Mouse (Mus musculus) right cerebral cortex, postnatal 4 days (tissue): Measurements from ENCODE around the gene Scfd2.

Experiments
- DNase-seq: peaks from one replicate; pipeline ENCODE4 v3.0.0-alpha.2; 2022

Gene Scfd2

DNA sequence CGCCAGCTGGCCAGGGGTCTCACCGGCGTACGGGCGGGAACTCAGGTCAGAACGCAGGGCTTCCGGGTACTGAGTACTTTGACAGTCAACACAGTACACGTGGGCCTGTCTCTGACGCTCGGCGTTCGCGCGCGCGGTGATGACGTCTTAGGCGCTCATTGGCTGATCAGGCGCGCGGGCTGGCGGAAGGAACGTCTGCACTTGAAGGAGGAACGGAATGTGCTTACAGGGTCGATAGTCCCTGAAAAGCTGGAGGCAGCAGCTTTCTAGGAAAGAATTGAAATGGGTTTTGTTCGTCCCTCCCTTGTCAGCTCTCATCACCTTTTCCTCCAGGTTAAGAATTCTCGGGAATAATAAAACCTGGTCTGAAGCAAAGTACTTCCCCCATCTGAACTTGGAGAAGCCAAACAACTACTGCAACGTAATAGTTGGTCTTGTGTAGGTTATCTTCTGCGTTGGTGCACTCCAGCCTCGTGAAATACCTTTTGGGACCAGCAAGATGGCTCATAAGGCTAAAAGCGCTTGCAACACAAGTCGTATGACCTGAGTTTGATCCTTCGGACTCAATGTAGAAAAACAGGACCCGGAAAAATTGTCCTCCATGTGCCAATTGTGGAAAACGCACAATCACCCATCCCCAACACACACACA, at the start of gene Scfd2:
Gene Scfd2 (minus strand): TSS at position 130 of the 651 bp plus-strand sequence.
- peak; percentile 99 for DNase-seq

DNA sequence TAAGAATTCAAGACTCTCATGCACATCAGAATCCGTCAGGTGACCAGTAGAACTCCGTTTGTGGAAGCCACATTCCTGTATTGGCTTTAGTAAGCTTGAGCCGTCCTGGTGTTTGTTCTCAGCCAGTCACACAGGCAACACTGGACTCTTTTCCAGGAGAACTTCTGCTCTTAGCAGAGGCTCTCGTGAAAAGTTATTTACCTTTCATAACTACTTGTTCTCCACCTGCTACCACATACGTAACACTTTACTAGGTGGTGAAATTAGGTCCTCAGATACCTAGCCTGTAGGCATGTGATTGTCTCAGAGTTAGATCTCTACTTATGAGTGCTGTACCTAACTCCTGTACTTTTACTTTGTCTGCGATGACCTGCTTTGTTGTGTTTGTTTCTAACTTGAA, 40.2 kb upstream of the Scfd2 start:
- DNase-seq = no peak

DNA sequence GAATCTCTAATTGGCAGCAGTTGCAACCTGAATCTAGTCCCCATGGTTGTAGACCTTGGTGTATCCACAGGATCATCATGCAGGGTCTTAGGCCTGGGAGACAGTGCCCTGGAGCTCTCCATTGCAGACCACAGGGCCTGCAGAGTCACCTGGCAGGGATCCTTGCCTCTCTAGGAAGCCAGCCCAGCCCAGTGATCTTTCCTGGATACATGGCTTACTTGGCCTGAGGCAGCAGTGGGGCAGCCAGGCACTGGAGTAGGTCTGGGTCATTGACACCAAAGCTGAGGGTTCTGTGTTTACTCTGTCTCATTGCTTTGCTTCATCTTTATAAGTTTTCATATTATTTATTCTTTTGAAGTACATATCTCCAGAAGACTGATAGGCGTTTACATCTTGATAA, 29.6 kb upstream of the Scfd2 start:
- no peak for DNase-seq

DNA sequence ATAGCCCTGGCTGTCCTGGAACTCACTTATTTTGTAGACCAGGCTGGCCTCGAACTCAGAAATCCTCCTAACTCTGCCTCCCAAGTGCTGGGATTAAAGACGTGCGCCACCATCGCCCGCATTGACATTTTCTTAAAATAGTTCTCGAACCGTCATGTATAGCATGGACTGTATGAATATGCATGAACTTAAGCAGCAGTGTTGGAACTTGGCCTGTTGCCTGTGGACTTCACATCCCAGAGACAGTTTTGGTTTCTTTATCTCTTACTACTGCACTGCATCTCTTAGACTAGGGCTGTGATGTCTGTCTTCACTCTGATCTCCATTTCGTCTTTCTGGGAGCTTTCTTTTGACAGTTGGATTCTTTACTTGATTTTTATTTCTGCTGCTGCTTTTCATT, 18.0 kb upstream of the Scfd2 start:
- DNase-seq = no peak

DNA sequence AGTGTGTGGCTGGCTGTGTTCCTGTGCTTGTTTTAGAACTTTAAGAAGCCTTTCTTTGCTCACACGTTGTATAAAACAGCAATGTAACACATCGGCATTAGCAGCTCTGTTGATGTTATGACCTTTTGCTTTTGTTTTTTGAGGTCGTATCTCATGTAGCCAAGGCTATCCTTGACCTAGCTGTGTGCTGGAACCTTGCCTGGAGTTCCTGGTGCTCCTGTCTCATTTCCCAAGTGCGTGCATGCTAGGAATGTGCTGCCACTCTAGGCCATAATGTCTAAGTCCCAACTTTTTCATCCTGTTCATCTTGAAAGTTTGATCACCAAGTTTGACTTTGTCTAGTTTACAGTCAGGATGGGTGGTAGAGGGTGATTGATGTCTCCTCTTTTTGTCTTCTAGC, 14.0 kb upstream of the Scfd2 start:
- no peak for DNase-seq

DNA sequence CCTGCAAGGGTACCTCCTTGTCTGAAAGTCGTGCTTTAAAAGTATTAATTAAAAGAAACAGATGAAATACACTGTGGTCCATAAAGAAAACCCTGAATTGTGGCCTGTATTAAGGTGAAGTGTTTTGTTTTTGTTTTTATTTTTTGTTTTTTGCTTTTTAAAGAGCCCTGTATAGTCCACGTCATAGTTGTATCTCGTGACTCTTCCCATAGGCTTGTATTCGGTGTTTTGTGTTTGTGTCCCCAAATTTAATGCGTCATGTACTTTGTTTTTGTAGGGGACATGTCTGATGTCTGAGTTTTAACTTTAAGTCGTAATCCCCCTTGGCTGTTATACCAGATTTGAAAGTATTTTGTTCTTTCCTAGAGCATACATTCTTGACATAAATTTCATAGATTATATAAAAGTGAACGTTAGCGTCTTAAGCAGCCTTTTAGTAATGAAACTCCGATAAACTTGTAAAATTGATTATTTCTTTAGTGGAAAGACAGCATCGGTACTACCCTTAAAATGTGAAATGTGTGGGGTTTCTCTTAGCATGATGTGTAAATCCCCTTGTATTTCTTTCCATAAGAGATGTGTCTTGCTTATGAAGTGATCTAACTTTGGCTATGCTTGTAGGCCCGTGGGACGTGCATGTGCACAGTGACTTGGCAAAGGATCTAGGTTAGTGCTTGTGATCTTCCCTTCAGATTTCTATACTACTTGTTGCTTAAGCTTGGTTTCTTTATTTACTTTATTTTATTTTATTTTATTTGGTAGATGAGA, 4.8 kb upstream of the Scfd2 start:
- no peak for DNase-seq

DNA sequence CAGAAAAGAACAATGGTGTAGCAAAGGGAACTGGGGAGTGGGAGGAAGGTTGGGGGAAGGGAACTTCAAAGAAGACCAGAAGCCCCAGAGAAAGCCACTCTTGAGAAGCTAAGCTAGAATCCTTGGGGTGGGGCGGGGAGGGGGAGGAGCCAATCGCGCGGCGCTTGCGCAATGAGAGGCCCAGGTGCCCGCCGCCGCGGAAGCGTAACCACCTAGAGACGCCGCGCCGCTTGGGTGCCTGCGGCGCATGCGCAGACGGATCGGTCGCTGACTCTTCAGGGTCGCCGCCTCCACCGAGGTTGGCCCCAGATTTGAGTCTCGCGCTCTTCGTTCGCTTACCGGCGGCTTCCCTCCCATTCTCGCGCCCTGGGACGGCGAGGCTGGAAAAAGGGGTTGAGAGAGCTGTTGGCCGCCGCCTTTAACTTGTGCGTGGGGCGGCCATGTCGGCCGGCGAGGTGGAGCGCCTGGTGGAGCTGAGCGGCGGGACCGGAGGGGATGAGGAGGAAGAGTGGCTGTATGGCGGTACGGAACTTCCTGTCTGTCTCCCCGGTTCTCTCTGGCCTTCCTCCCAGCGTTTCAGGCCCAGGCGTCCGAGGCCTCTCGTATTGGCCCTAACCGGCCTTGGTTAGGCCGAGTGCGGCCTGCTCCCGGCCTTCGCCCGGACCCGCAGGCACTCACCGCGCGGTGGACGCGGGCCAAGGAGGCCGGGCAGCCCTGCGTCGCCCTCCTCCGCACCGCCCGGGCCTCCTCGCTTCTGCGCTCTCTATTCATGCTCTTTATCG, 3.9 kb upstream of the Scfd2 start, which contains the start of gene Fip1l1:
Gene Fip1l1 (plus strand): TSS at position 210 of the 782 bp plus-strand sequence.
- DNase-seq = peak; percentile 96

DNA sequence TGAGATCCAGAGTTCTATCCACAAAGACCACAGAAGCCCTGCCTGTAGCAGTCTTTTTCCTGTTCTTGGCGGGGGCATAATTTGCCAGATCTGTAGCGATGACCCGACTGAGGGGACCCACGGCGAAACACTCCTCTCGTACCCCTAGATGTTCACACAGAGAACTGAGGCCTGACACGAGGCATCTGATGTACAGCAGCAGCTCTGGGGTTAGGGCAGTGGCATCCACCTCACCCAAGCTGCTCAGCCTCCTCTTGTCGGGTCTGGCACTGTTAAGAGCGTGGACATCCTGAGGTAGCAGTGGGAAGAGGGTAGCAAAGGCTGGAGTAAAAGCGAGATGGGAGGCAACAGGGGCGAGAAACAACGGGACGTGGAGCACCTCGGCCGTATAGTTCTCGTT, 774 bp downstream of the Scfd2 start:
- DNase-seq = no peak

DNA sequence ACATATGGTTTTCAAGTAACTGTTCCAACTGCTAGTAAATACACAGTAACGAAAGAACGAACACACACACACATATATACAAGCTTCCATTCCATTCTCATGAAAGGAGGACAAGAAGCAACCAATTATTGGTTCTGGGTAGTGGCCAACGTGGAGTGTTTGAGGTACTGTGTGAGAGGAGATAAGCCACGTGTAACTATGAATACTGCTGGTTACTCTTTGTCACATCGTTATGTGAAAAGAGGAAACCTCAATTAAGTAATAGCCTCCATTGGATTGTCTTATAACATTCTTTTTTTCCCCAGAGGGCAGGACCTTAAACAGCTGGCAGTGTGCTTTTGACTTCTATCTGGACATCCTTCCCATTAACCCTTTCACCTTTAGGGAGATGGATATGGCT, 4.5 kb downstream of the Scfd2 start:
- DNase-seq = no peak

DNA sequence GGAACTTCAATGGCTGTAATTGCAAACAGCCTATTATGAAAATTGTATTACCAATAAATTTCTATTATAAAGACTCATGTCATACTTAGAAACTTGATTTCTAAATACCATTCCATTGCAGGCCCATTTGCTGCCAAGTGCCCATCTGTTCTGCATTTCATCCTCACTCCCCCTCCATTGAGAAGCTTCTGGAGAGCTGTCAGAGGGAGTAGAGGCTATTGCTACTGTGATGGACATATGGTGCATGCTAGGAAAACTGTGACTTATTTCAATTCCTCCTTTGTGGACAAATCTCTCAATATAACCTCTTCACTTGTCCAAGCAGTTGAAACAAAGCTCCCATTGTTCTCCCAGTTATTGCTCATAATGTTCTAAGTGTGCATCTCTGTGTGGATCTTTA, 19.9 kb downstream of the Scfd2 start:
- DNase-seq = no peak

DNA sequence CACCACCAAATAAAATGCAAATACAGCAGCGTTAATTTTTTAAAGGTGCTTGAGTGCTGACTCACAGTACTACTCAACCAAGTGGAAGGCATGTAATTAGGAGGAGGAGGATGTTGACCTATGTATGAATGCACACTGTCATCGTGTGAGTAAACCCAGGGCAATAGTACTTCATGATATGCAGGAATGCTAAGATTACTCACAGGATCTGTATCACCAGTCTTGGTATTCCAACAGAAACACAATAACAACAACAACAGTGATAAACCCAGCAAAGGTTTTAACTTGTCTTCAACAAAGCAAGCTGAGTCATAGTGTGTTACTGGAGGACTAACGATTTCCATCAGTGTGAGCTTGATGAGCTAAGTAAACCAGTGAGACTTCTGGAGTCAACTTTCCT, 38.9 kb downstream of the Scfd2 start:
- no peak for DNase-seq

DNA sequence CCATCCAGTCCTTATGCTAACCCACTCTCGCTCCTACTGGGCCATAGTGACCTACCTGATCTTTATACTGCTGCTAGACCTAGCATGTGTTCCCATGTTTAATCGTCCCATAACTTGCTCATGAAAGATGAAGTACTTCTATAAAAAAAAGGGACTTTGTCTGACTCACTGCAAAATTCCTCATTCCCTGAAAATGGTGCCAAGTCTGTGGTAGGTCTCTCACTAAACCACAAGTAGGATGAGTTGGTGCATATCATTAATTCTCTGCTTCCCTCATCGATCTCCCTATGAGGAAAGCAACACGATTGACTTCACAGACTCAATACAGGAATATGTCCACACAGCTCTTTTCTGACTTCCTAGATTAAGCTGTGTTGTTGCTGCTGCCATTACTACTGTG, 46.9 kb downstream of the Scfd2 start:
- DNase-seq = no peak

DNA sequence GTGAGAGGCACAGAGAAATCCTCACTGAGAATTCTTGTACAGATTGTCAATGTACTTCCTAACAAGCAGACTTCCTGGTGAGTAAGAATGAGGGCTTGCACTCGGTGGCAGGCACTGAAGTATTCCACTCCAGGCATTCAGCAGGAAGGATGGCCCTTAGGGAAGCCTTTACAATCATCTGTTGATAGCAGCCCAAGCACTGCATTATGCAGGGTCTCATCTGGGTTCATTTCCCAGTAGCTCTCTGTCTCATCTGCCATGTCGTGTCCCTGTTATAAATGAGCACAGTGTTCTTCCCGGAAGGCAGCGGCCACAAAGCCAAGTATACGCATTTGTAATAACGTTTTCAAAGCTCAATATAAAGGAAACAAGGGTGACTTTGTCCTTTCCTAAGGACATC, 48.9 kb downstream of the Scfd2 start:
- DNase-seq = no peak

DNA sequence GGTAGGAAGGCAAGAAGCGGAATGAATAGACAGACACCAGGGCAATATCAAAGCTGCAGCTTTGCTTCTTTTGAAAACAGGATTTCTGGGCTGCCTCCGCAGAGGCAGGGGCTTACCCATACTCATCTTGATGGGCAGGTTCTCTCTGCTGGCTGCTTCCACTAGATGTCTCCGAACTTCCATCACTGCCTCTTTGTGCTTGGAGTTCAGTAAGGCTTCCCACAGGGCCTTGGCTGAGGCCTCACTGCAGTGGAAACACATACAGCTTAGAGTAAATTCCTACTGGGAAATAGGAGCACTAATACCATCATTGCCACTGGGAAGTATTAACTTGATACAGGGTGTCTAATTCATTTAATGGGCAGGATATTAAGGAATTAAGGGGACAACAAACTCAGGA, 49.5 kb downstream of the Scfd2 start:
- no peak for DNase-seq

DNA sequence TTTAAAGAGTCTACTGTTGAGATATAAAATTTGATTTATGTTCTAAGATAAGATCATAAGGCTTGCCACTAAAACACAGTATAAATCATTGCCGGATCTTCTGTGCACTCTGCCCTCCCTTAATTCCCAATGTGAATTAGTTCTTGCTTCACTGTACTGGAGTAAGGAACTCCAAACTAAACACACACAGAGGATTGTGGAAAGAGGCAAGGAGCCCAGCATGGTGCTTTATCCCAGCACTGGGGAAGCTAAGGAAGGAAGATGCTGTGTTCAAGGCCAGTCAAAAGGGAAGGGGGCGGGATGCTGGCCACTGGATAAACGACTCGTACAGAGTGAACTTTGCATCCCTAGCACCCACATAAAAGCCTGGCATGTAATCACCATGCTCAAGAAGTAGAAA, 51.1 kb downstream of the Scfd2 start:
- DNase-seq = no peak

DNA sequence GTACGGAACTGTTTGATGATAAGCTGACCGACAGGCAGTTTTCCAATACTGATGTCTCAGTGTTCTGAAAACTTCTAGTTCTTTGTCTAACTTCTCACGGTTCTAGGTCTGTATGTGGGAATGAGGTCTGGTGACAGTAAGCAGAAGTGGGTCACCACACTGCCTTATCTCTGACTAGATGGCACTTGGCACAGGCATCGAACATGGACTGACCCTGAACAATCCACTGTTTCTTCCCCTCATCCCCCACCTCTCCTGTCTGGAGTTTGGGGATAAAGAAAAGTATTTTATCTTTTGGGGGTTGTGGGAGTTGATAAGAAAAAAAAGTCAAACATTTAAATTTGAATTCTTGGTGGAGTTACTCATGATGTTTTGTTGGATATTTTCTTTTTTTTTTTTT, 51.6 kb downstream of the Scfd2 start:
- no peak for DNase-seq

DNA sequence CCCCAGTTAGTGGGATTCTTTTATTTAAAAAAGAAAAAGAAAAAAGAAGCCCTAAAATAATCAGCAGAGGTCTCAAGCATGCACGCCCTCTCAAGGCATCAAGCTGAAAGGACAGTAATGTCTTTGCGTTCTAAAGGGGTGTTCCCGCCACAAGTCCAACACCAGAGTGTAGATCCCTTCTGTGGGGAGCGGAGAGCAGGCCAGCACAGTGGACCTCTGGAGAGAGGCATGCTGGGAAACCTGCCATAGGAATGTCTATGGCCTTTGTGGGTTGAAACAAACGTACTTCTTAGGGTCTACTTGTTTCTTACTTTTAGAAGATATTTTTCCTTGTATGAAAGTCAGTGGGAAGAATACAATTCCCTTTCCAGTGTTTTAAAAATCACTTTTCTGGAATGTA, 52.4 kb downstream of the Scfd2 start:
- no peak for DNase-seq

DNA sequence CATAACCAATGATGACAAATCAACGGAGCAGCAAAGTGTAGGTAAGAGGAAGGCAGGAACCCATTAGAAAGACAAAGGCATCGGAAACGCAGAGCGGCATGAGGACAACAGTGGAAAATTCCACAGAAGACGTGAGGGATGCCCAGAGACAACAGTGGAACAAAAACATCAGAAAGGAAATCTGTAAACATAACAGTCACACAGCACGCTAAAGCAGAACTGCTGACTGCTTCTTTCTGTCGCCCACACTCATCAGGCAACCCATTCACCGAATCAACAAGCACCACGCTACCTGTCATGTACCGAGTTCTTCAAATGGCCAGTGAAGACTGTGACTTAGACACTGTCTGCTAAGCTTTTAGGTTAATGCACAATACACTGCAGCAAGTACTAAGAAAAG, 55.0 kb downstream of the Scfd2 start:
- no peak for DNase-seq

DNA sequence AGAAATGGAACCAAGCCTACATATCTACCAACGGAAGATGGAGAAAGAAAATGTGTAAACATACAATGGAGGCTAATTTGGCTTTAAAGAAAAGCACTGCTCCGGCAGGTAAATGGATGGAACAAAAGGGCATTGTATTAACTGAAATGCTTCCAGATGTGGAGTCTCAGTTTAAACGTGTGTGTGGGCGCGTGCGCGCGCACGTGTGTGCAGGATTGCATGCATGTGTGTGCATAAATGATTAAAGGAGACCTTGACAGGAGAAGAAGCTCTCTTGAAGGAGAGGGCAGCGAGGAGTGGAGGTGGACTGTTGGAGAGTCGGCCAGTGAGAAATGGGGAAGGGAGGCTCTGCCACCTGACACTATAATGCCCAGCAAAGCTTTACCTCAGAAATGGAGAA, 58.4 kb downstream of the Scfd2 start:
- no peak for DNase-seq

DNA sequence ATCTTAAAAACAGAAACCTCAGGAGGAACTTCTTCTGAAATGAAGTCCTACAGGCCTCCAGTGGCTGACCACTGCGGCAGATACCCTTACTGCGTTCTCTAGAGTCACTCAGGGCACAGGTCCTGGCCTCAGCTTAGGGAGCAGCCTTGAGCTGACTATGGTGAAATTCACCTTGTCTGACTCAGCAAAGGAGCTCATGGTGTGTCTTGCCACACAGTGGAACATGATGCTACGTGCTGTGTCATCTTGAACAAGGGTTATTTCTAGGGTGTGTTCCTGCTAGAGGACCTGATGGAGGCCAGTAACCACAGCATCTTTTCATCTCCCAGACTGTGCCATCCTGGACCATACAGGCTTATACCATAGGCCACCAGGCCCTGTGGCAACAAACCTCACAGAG, 60.7 kb downstream of the Scfd2 start:
- no peak for DNase-seq

DNA sequence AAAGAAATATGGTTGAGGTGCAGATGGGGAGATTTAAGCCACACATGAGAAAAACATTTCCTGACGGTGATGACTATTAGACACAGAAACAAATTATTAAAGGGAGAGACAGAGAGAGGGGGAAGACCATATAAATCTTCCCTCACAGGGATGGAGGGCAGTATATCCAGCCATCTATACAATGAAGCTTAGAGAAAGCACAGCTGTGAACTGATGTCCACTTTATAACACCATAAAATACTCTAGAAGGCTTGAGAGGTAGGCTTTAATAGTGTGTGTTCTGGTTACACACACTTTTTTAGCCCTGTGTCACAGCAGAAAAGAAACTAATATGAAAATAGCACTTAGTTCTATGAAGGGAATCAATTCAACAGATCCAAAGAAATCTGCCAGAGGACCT, 61.9 kb downstream of the Scfd2 start:
- no peak for DNase-seq

DNA sequence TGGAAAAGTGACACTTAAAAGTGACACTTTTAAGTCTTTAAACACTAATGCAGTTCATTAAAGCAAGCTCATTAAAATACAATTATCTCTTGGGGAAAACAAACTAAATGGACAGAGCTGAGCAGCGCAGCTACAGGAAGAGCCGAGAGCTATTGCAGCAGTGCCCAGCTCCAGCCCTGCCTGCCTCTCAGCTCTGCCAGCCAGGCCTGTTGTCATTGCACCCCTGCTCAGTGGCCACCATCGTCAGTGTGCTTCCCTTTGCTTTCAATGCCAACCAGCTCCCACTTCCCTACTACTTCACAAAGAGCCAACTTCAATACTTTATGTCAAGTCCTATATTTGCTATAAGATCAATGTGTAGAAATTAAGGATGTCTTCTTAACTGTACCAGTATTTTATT, 63.8 kb downstream of the Scfd2 start:
- no peak for DNase-seq

DNA sequence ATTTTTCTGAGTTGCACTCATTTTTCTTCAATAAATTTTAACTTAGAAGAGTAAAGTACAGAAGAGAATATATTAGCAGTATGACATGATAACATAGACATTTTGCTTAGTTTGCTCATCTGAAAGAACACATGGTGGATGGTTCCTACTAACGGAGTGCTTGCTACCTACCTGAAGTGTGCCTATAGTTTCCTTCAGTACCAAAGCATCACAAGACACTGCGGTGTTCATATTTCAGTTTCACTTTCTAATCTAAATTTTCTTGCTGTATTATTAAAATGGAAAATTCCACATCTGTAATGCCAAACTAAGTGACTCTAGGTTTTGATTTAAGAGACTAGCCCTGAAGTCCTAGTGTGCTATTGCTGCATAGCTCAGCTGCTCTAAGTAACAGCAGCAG, 74.8 kb downstream of the Scfd2 start:
- DNase-seq = no peak
